Mouse (Mus musculus): ENCODE measurements around the gene Klk1b16.
"Not testable (repeated sequence)": the region's sequence is repeated elsewhere in the genome, so short reads cannot be mapped to it uniquely, and the experiment has no call there.

Klk1b16 gene

GRCm38 (mm10) chr7:44136467-44136866, at the start of gene Klk1b16:
Gene Klk1b16 (plus strand): TSS chr7:44136767.
- in situ Hi-C loops (cut with MboI, MseI): no loop called here

GRCm38 (mm10) chr7:44096111-44096510, 40.5 kb upstream of the Klk1b16 start:
- in situ Hi-C loops (cut with MboI, MseI): loop anchor here (10.0 kb wide), 1 partner anchor 861 kb away; no protein-coding TSS in a partner anchor

GRCm38 (mm10) chr7:44102028-44102427, 34.5 kb upstream of the Klk1b16 start, which contains the start of gene Klk1b21:
Gene Klk1b21 (plus strand): TSS chr7:44102328.
- in situ Hi-C loops (cut with MboI, MseI): loop anchor here (10.0 kb wide), 1 partner anchor 693 kb away; no protein-coding TSS in a partner anchor

GRCm38 (mm10) chr7:44112373-44112772, 24.2 kb upstream of the Klk1b16 start, which contains the start of gene Klk1b22:
Gene Klk1b22 (plus strand): TSS chr7:44112673.
- in situ Hi-C loops (cut with MboI, MseI): loop anchor here (5.0 kb wide), 1 partner anchor 65 kb away; no protein-coding TSS in a partner anchor

GRCm38 (mm10) chr7:44123445-44123844, 13.1 kb upstream of the Klk1b16 start:
- in situ Hi-C loops (cut with MboI, MseI): loop anchor here (10.0 kb wide), 1 partner anchor 1921 kb away; no protein-coding TSS in a partner anchor

- in situ Hi-C loops (cut with MboI, MseI): loop anchor here (5.0 kb wide), 1 partner anchor 67 kb away; the partner anchor contains the start of gene Klk1b22
Observed at GRCm38 (mm10) chr7:44179299-44180045, 42.9 kb downstream of the Klk1b16 start.

- in situ Hi-C loops (cut with MboI, MseI): not testable (repeated sequence)
Observed at GRCm38 (mm10) chr7:44186516-44186915, 49.9 kb downstream of the Klk1b16 start.

- in situ Hi-C loops (cut with MboI, MseI): not testable (repeated sequence)
Observed at GRCm38 (mm10) chr7:44187936-44188335, 51.4 kb downstream of the Klk1b16 start, which contains the start of gene Klk1b24. Gene Klk1b24 (plus strand): TSS chr7:44188236.

Measured in T-helper 1 cell (primary cell).